Mouse (Mus musculus) E14TG2a.4 (cell line): Measurements from ENCODE around the gene Exoc4.

ENCODE experiments used
- CTCF ChIP-seq: conservative IDR thresholded peaks from 2 replicates; pipeline ENCODE4 v1.5.1; 2014; ENCODE audit warnings: low read length
- NANOG ChIP-seq: IDR thresholded peaks from 2 replicates; pipeline ENCODE4 v1.6.1; 2014; ENCODE audit warnings: borderline replicate concordance, low read length, mixed read lengths
- POU5F1 ChIP-seq: IDR thresholded peaks from 2 replicates; pipeline ENCODE4 v1.6.1; 2014; ENCODE audit warnings: low read length, borderline replicate concordance

GRCm38 (mm10) chr6:33998590-33998989, 749.7 kb downstream of the Exoc4 start:
- no peak for TF ChIP-seq CTCF
- TF ChIP-seq POU5F1, result no peak
- no peak for TF ChIP-seq NANOG
